Mouse (Mus musculus) ES-CJ7 (cell line): Measurements from ENCODE around the gene Tnfrsf22.

Experiments
- DNase-seq: peaks from one replicate; pipeline ENCODE4 v3.0.0; 2011; ENCODE audit warnings: low read depth, low spot score

Gene Tnfrsf22

GRCm38 (mm10) chr7:143631503-143631902 is 18.0 kb downstream of the Tnfrsf22 start:
- no peak for DNase-seq

GRCm38 (mm10) chr7:143629501-143629900 is 20.0 kb downstream of the Tnfrsf22 start:
- DNase-seq, result no peak

GRCm38 (mm10) chr7:143628540-143628939 is 20.9 kb downstream of the Tnfrsf22 start, which contains the start of gene Tnfrsf26:
Gene Tnfrsf26 (minus strand): TSS chr7:143628722.
- DNase-seq, result no peak

- no peak for DNase-seq
Measured at GRCm38 (mm10) chr7:143627555-143628286, 21.7 kb downstream of the Tnfrsf22 start.

GRCm38 (mm10) chr7:143626178-143626577 is 23.3 kb downstream of the Tnfrsf22 start:
- no peak for DNase-seq

GRCm38 (mm10) chr7:143625151-143625550 is 24.3 kb downstream of the Tnfrsf22 start:
- DNase-seq, result no peak

GRCm38 (mm10) chr7:143624561-143624960 is 24.9 kb downstream of the Tnfrsf22 start:
- DNase-seq, result no peak

- no peak for DNase-seq
Measured at GRCm38 (mm10) chr7:143620951-143621350, 28.5 kb downstream of the Tnfrsf22 start.

- DNase-seq, result no peak
Measured at GRCm38 (mm10) chr7:143614404-143615135, 34.9 kb downstream of the Tnfrsf22 start.

GRCm38 (mm10) chr7:143612215-143612614 is 37.2 kb downstream of the Tnfrsf22 start:
- DNase-seq, result peak; percentile 62

GRCm38 (mm10) chr7:143605321-143605720 is 44.1 kb downstream of the Tnfrsf22 start:
- no peak for DNase-seq

GRCm38 (mm10) chr7:143604889-143605288 is 44.6 kb downstream of the Tnfrsf22 start:
- no peak for DNase-seq

- DNase-seq, result peak; percentile 75
Measured at GRCm38 (mm10) chr7:143601705-143602104, 47.8 kb downstream of the Tnfrsf22 start.

- DNase-seq, result no peak
Measured at GRCm38 (mm10) chr7:143600231-143600740, 49.2 kb downstream of the Tnfrsf22 start.

GRCm38 (mm10) chr7:143599428-143600230 is 49.8 kb downstream of the Tnfrsf22 start, which contains the start of gene Cars:
Gene Cars (minus strand): TSS chr7:143600090.
- DNase-seq, result peak; percentile 100

- no peak for DNase-seq
Measured at GRCm38 (mm10) chr7:143594865-143595264, 54.6 kb downstream of the Tnfrsf22 start.

- peak; percentile 53 for DNase-seq
Measured at GRCm38 (mm10) chr7:143592255-143592654, 57.2 kb downstream of the Tnfrsf22 start.

- DNase-seq, result no peak
Measured at GRCm38 (mm10) chr7:143588006-143588405, 61.5 kb downstream of the Tnfrsf22 start.

- DNase-seq, result peak; percentile 30
Measured at GRCm38 (mm10) chr7:143587586-143587985, 61.9 kb downstream of the Tnfrsf22 start.
